Mouse (Mus musculus): ENCODE measurements around the gene Tmem184b.

DNA sequence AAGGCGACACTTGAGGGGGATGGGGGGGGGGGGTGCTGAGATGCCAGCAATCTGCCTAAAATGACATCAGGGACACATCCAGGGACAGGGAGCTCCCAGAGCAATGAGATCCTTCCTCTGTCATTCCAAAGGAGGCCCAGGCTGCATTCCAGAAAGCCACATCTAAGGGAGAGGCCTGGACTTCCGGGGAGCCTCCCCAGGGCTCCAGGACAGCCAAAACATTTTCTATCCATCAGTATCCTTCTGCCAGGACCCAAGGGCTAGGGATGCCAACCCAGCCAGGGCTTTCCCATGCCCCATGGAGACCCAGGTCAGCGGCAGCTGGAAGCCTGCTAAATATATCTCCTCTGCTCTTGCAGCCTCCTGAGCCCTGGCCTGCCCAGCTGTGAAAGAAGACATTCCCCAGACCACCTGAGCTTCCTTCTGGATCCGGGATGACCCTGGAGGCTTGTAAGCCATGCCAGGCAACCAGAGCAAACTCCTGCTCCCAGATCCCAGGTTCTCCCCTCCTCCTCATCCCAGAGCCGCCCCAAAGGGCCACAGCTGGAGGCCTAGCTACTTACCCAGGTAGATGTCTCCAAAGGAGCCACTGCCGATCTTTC lies 34.9 kb upstream of the Tmem184b start:
- no peak for TF ChIP-seq CTCF (IDR thresholded peaks at IDR 0.05; ENCODE audit: extremely low read depth, insufficient read length, insufficient replicate concordance, low read depth, low read length)
- TF ChIP-seq POLR2A (IDR thresholded peaks at IDR 0.05; ENCODE audit: low read depth, low read length) = no peak

All from small intestine, adult 2 months (tissue).